Mouse (Mus musculus): ENCODE data around the gene Wnt6. TPM values are rescaled to one million over a fixed set of nuclear protein-coding genes. Genes with fewer than 3 reads are reported as not detected.

Wnt6 gene
- polyA plus RNA-seq, 2 experiments: 39.9 to 51.8 TPM

DNA sequence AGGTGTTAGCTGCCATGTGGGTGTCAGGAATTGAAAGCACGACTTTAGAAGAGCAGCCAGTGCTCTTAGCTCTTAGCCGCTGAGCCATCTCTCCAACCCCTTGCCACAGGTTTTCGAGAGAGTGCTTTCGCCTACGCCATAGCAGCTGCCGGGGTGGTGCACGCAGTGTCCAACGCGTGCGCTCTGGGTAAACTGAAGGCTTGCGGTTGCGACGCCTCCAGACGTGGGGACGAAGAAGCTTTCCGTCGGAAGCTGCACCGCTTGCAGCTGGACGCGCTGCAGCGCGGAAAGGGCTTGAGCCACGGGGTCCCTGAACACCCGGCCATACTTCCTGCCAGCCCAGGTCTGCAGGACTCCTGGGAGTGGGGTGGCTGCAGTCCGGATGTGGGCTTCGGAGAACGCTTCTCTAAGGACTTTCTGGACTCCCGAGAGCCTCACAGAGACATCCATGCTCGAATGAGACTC, 28.8 kb downstream of the Wnt6 start:
- Histone ChIP-seq H3K4me3 (replicated peaks; ENCODE audit: low read length) (peak overlapping the region; percentile 26), H3K4me2 (replicated peaks; ENCODE audit: low read depth, low read length, severe bottlenecking) (peak overlapping the region; percentile 48), H3K4me1 (ENCODE audit: control insufficient read depth, insufficient read depth, low read length) (peaks cover 20% of the 10 kb centered on the region), H3K27ac (replicated peaks; ENCODE audit: low read depth, low read length) (no peak overlapping the region), H3K27me3 (ENCODE audit: control insufficient read depth, insufficient read depth, low read length) (peaks cover 83% of the 10 kb centered on the region), H3K9me3 (ENCODE audit: control insufficient read depth, low read length) (no peaks in the 10 kb centered on the region), H3K36me3 (ENCODE audit: control insufficient read depth, insufficient read depth, low read length) (no peaks in the 10 kb centered on the region), H3K9ac (ENCODE audit: low read depth, low read length, severe bottlenecking) (no peak overlapping the region)
- no peak for DNase-seq (ENCODE audit: low spot score)
- TF ChIP-seq POLR2A (IDR thresholded peaks at IDR 0.05; ENCODE audit: borderline replicate concordance, extremely low read depth, insufficient read depth, insufficient read length): no peak
- WGBS: 3% methylated on average over 28 of the region's 29 CpGs
- ATAC-seq (ENCODE audit: low FRiP score, low read depth): no peak

DNA sequence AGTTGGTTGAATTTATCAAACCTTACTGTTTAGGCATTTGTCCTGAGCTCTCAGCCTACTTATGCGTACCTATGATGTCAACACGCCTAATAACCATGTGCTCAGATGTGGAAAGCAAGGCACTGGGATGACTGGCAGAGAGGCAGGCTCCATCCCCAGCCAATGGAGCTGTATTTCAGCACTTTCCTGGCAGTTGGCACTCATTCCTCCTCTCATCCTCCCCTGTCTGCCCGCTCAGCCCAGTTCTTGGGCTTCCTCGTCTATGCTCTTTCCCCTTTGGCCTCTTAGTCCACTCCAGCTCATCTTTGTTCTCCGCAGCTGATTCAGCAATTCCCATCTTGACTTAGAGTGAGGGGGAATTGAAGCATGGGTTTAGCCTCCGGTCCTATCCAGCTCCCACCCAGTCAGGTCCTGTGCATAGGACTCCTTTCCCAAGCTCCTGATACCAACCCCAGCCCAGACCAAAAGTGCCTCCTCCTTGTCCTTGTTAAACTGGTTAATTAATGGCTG, 30.0 kb downstream of the Wnt6 start:
- H3K36me3 ChIP-seq (ENCODE audit: control insufficient read depth, insufficient read depth, low read length): no peaks in the 10 kb centered on the region
- no peak overlapping the region for H3K9ac ChIP-seq (ENCODE audit: low read depth, low read length, severe bottlenecking)
- no peak overlapping the region for H3K4me3 ChIP-seq (replicated peaks; ENCODE audit: low read length)
- H3K27ac ChIP-seq (replicated peaks; ENCODE audit: low read depth, low read length): no peak overlapping the region
- peaks cover 86% of the 10 kb centered on the region for H3K27me3 ChIP-seq (ENCODE audit: control insufficient read depth, insufficient read depth, low read length)
- TF ChIP-seq POLR2A (IDR thresholded peaks at IDR 0.05; ENCODE audit: borderline replicate concordance, extremely low read depth, insufficient read depth, insufficient read length): no peak
- H3K4me1 ChIP-seq (ENCODE audit: control insufficient read depth, insufficient read depth, low read length): peaks cover 31% of the 10 kb centered on the region
- DNase-seq (ENCODE audit: low spot score) (no peak), ATAC-seq (ENCODE audit: low FRiP score, low read depth) (no peak)
- H3K9me3 ChIP-seq (ENCODE audit: control insufficient read depth, low read length): no peaks in the 10 kb centered on the region
- WGBS: 45% methylated on average over 6 of the region's 6 CpGs
- no peak overlapping the region for H3K4me2 ChIP-seq (replicated peaks; ENCODE audit: low read depth, low read length, severe bottlenecking)

DNA sequence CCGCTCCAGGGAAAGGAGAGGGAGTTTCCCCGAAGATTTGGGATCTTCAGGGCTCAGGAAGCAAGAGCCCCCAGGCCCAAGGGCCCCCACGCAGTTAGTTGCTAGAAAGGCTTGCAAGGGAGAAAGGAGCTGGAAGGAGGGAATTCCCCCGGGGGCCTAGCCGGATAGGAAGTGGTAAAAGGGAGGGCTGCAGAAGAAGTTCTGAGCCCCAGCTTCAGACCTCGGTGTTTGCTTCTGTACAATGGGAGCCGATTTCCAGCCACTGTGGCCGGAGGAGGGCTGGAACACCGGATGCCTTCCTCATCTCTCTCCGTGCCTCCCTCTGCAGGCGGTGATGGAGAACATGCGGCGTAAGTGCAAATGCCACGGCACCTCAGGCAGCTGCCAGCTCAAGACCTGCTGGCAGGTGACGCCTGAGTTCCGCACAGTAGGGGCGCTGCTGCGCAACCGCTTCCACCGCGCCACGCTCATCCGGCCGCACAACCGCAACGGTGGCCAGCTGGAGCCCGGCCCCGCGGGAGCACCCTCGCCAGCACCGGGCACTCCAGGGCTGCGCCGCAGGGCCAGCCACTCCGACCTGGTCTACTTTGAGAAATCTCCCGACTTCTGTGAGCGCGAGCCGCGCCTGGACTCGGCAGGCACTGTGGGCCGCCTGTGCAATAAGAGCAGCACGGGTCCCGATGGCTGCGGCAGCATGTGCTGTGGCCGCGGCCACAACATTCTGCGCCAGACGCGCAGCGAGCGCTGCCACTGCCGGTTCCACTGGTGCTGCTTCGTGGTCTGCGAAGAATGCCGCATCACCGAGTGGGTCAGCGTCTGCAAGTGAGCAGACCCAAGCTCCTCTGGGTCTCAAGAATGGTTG, 31.3 kb downstream of the Wnt6 start:
- Histone ChIP-seq H3K27ac (replicated peaks; ENCODE audit: low read depth, low read length) (no peak overlapping the region), H3K4me2 (replicated peaks; ENCODE audit: low read depth, low read length, severe bottlenecking) (peak overlapping the region; percentile 88), H3K9me3 (ENCODE audit: control insufficient read depth, low read length) (no peaks in the 10 kb centered on the region), H3K9ac (ENCODE audit: low read depth, low read length, severe bottlenecking) (peak overlapping the region; percentile 32), H3K36me3 (ENCODE audit: control insufficient read depth, insufficient read depth, low read length) (no peaks in the 10 kb centered on the region), H3K27me3 (ENCODE audit: control insufficient read depth, insufficient read depth, low read length) (peaks cover 97% of the 10 kb centered on the region), H3K4me3 (replicated peaks; ENCODE audit: low read length) (peak overlapping the region; percentile 45), H3K4me1 (ENCODE audit: control insufficient read depth, insufficient read depth, low read length) (peaks cover 38% of the 10 kb centered on the region)
- ATAC-seq (ENCODE audit: low FRiP score, low read depth): peak; percentile 35; the same call in 1 of the 2 replicates
- DNase-seq (ENCODE audit: low spot score): peak; percentile 56
- TF ChIP-seq POLR2A (IDR thresholded peaks at IDR 0.05; ENCODE audit: borderline replicate concordance, extremely low read depth, insufficient read depth, insufficient read length): no peak
- WGBS: 1% methylated on average over 55 of the region's 57 CpGs

DNA sequence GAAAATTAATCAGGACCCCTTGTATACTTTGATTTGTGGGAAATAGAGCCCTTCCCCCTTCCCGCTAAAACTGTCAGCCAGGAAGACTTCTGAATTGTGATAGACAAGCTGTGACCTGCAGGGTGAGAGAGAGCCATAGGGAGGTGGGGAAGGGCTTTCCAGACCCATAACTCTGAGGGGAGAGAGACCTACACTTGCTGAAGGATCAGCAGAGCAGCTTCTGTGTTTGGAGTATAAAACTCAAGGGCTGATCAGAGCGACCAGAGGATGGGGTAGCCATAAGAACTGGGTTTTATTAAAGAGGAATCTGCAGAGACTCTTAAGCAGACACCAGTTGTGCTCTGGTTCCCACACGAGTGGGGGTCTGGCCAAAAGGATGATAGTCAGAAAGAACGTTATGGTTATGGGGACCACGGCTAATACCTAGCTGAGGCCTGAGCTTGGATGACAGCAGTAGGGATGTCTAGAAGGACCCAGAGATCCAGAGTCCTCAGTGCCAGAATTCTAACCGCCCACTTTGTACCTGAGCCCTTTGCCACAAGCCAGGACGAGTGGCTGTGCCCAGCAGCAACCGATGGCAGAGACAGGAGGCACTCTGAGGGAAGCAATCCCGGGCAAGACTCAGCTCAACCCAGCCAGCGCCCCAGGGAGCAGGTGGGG, 32.6 kb downstream of the Wnt6 start:
- Histone ChIP-seq H3K27ac (replicated peaks; ENCODE audit: low read depth, low read length) (no peak overlapping the region), H3K4me1 (ENCODE audit: control insufficient read depth, insufficient read depth, low read length) (peaks cover 38% of the 10 kb centered on the region)
- WGBS: 7% methylated on average over 10 of the region's 10 CpGs

DNA sequence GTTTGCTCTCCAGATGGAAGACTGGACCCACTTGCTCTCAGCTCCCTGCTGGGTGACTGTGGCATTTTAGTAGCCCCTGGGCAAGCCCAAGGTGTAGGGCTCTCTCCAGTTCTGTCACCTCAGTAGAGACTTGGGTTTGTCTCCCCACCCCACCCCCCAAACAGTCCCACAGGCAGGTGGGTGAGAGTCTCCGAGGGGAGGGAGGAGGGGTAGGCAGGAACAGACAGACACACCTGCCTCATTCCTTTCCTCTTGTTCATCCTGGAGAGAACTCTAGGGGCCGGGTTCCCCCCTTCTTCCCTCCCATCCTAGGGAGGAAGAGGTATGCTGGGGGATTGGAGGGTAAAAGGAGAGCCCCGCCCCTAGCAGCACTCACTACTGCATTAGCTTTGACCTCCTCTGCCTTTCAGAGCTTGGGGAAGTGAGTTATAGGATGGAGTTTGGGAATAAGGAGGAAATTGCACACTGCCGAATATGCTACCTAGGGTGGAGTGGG, 33.7 kb downstream of the Wnt6 start:
- 15% methylated on average over 4 of the region's 4 CpGs for WGBS

More for the DNA sequence above, 32.6 kb downstream of the Wnt6 start:
- no peaks in the 10 kb centered on the region for H3K9me3 ChIP-seq (ENCODE audit: control insufficient read depth, low read length)
- H3K4me2 ChIP-seq (replicated peaks; ENCODE audit: low read depth, low read length, severe bottlenecking): no peak overlapping the region
- DNase-seq (ENCODE audit: low spot score) (no peak), ATAC-seq (ENCODE audit: low FRiP score, low read depth) (no peak)
- no peak for TF ChIP-seq POLR2A (IDR thresholded peaks at IDR 0.05; ENCODE audit: borderline replicate concordance, extremely low read depth, insufficient read depth, insufficient read length)
- no peak overlapping the region for H3K9ac ChIP-seq (ENCODE audit: low read depth, low read length, severe bottlenecking)
- no peaks in the 10 kb centered on the region for H3K36me3 ChIP-seq (ENCODE audit: control insufficient read depth, insufficient read depth, low read length)
- peaks cover 85% of the 10 kb centered on the region for H3K27me3 ChIP-seq (ENCODE audit: control insufficient read depth, insufficient read depth, low read length)
- no peak overlapping the region for H3K4me3 ChIP-seq (replicated peaks; ENCODE audit: low read length)

More for the DNA sequence above, 33.7 kb downstream of the Wnt6 start:
- Histone ChIP-seq H3K4me1 (ENCODE audit: control insufficient read depth, insufficient read depth, low read length) (peaks cover 38% of the 10 kb centered on the region), H3K27ac (replicated peaks; ENCODE audit: low read depth, low read length) (no peak overlapping the region), H3K36me3 (ENCODE audit: control insufficient read depth, insufficient read depth, low read length) (no peaks in the 10 kb centered on the region), H3K27me3 (ENCODE audit: control insufficient read depth, insufficient read depth, low read length) (peaks cover 74% of the 10 kb centered on the region), H3K4me2 (replicated peaks; ENCODE audit: low read depth, low read length, severe bottlenecking) (no peak overlapping the region), H3K9me3 (ENCODE audit: control insufficient read depth, low read length) (no peaks in the 10 kb centered on the region), H3K9ac (ENCODE audit: low read depth, low read length, severe bottlenecking) (no peak overlapping the region), H3K4me3 (replicated peaks; ENCODE audit: low read length) (no peak overlapping the region)
- DNase-seq (ENCODE audit: low spot score) (no peak), ATAC-seq (ENCODE audit: low FRiP score, low read depth) (no peak)
- TF ChIP-seq POLR2A (IDR thresholded peaks at IDR 0.05; ENCODE audit: borderline replicate concordance, extremely low read depth, insufficient read depth, insufficient read length): no peak

Data from limb, embryonic 14.5 days (tissue).